Mouse (Mus musculus): ENCODE measurements at regions not wholly inside any gene's neighbourhood (a gene's known extent, or its start where the extent isn't known, plus 50 kb on each side); places are given as distances from the start of the nearest gene placed in this dataset.

- WGBS, result 57% methylated on average over 3 of the region's 3 CpGs
- Histone ChIP-seq H3K4me2 (ENCODE audit: low read depth, low read length) (no peak overlapping the region), H3K9me3 (ENCODE audit: control insufficient read depth, low read length) (no peaks in the 10 kb centered on the region), H3K36me3 (ENCODE audit: control insufficient read depth, insufficient read depth, low read length) (no peaks in the 10 kb centered on the region), H3K27me3 (ENCODE audit: control insufficient read depth, insufficient read depth, low read length) (no peaks in the 10 kb centered on the region), H3K4me3 (ENCODE audit: low read depth, low read length) (no peak overlapping the region), H3K9ac (replicated peaks; ENCODE audit: low read depth, low read length) (no peak overlapping the region), H3K27ac (ENCODE audit: low read depth, low read length) (no peak overlapping the region), H3K4me1 (ENCODE audit: control insufficient read depth, insufficient read depth, low read length) (no peaks in the 10 kb centered on the region)
- no peak for ATAC-seq (ENCODE audit: low read depth)
Measured at GRCm38 (mm10) chr1:190067181-190067580, 103.3 kb downstream of the Prox1 start.

- no peak overlapping the region for H3K9ac ChIP-seq (replicated peaks; ENCODE audit: low read depth, low read length)
- no peaks in the 10 kb centered on the region for H3K36me3 ChIP-seq (ENCODE audit: control insufficient read depth, insufficient read depth, low read length)
- no peak overlapping the region for H3K4me3 ChIP-seq (ENCODE audit: low read depth, low read length)
- no peak overlapping the region for H3K27ac ChIP-seq (ENCODE audit: low read depth, low read length)
- H3K27me3 ChIP-seq (ENCODE audit: control insufficient read depth, insufficient read depth, low read length), result no peaks in the 10 kb centered on the region
- no peaks in the 10 kb centered on the region for H3K4me1 ChIP-seq (ENCODE audit: control insufficient read depth, insufficient read depth, low read length)
- ATAC-seq (ENCODE audit: low read depth), result no peak
- H3K9me3 ChIP-seq (ENCODE audit: control insufficient read depth, low read length), result no peaks in the 10 kb centered on the region
- WGBS, result 43% methylated on average over 9 of the region's 9 CpGs
- no peak overlapping the region for H3K4me2 ChIP-seq (ENCODE audit: low read depth, low read length)
Measured at GRCm38 (mm10) chr1:190066426-190066825, 104.1 kb downstream of the Prox1 start.

GRCm38 (mm10) chr1:190061560-190062295 lies 108.8 kb downstream of the Prox1 start:
- H3K9me3 ChIP-seq (ENCODE audit: control insufficient read depth, low read length), result no peaks in the 10 kb centered on the region
- H3K4me3 ChIP-seq (ENCODE audit: low read depth, low read length), result no peak overlapping the region
- 53% methylated on average over 9 of the region's 9 CpGs for WGBS
- no peaks in the 10 kb centered on the region for H3K27me3 ChIP-seq (ENCODE audit: control insufficient read depth, insufficient read depth, low read length)
- H3K36me3 ChIP-seq (ENCODE audit: control insufficient read depth, insufficient read depth, low read length), result no peaks in the 10 kb centered on the region
- no peak overlapping the region for H3K9ac ChIP-seq (replicated peaks; ENCODE audit: low read depth, low read length)
- no peak overlapping the region for H3K27ac ChIP-seq (ENCODE audit: low read depth, low read length)
- no peaks in the 10 kb centered on the region for H3K4me1 ChIP-seq (ENCODE audit: control insufficient read depth, insufficient read depth, low read length)
- H3K4me2 ChIP-seq (ENCODE audit: low read depth, low read length), result no peak overlapping the region
- ATAC-seq (ENCODE audit: low read depth), result no peak

- Histone ChIP-seq H3K4me1 (ENCODE audit: control insufficient read depth, insufficient read depth, low read length) (no peaks in the 10 kb centered on the region), H3K27ac (ENCODE audit: low read depth, low read length) (no peak overlapping the region), H3K36me3 (ENCODE audit: control insufficient read depth, insufficient read depth, low read length) (no peaks in the 10 kb centered on the region), H3K4me2 (ENCODE audit: low read depth, low read length) (no peak overlapping the region), H3K9me3 (ENCODE audit: control insufficient read depth, low read length) (no peaks in the 10 kb centered on the region), H3K4me3 (ENCODE audit: low read depth, low read length) (no peak overlapping the region), H3K27me3 (ENCODE audit: control insufficient read depth, insufficient read depth, low read length) (no peaks in the 10 kb centered on the region), H3K9ac (replicated peaks; ENCODE audit: low read depth, low read length) (no peak overlapping the region)
- WGBS, result 78% methylated on average over 3 of the region's 3 CpGs
- ATAC-seq (ENCODE audit: low read depth), result no peak
Measured at GRCm38 (mm10) chr1:190059025-190059424, 111.5 kb downstream of the Prox1 start.

- Histone ChIP-seq H3K27ac (ENCODE audit: low read depth, low read length) (no peak overlapping the region), H3K4me2 (ENCODE audit: low read depth, low read length) (no peak overlapping the region), H3K9ac (replicated peaks; ENCODE audit: low read depth, low read length) (no peak overlapping the region), H3K36me3 (ENCODE audit: control insufficient read depth, insufficient read depth, low read length) (no peaks in the 10 kb centered on the region), H3K9me3 (ENCODE audit: control insufficient read depth, low read length) (no peaks in the 10 kb centered on the region), H3K4me3 (ENCODE audit: low read depth, low read length) (no peak overlapping the region), H3K27me3 (ENCODE audit: control insufficient read depth, insufficient read depth, low read length) (no peaks in the 10 kb centered on the region), H3K4me1 (ENCODE audit: control insufficient read depth, insufficient read depth, low read length) (no peaks in the 10 kb centered on the region)
- ATAC-seq (ENCODE audit: low read depth), result no peak
- 87% methylated on average over 2 of the region's 2 CpGs for WGBS
Measured at GRCm38 (mm10) chr1:190056931-190057330, 113.6 kb downstream of the Prox1 start.

- no peak overlapping the region for H3K4me3 ChIP-seq (ENCODE audit: low read depth, low read length)
- H3K9me3 ChIP-seq (ENCODE audit: control insufficient read depth, low read length), result no peaks in the 10 kb centered on the region
- H3K4me2 ChIP-seq (ENCODE audit: low read depth, low read length), result no peak overlapping the region
- no peaks in the 10 kb centered on the region for H3K36me3 ChIP-seq (ENCODE audit: control insufficient read depth, insufficient read depth, low read length)
- WGBS, result 95% methylated on average over 2 of the region's 2 CpGs
- no peak overlapping the region for H3K27ac ChIP-seq (ENCODE audit: low read depth, low read length)
- no peaks in the 10 kb centered on the region for H3K27me3 ChIP-seq (ENCODE audit: control insufficient read depth, insufficient read depth, low read length)
- H3K4me1 ChIP-seq (ENCODE audit: control insufficient read depth, insufficient read depth, low read length), result no peaks in the 10 kb centered on the region
- no peak overlapping the region for H3K9ac ChIP-seq (replicated peaks; ENCODE audit: low read depth, low read length)
- no peak for ATAC-seq (ENCODE audit: low read depth)
Measured at GRCm38 (mm10) chr1:190051903-190052302, 118.6 kb downstream of the Prox1 start.

GRCm38 (mm10) chr1:190048521-190049170 lies 121.9 kb downstream of the Prox1 start:
- H3K27ac ChIP-seq (ENCODE audit: low read depth, low read length), result no peak overlapping the region
- H3K27me3 ChIP-seq (ENCODE audit: control insufficient read depth, insufficient read depth, low read length), result no peaks in the 10 kb centered on the region
- H3K4me3 ChIP-seq (ENCODE audit: low read depth, low read length), result no peak overlapping the region
- H3K36me3 ChIP-seq (ENCODE audit: control insufficient read depth, insufficient read depth, low read length), result no peaks in the 10 kb centered on the region
- WGBS, result 72% methylated on average over 2 of the region's 2 CpGs
- H3K4me1 ChIP-seq (ENCODE audit: control insufficient read depth, insufficient read depth, low read length), result no peaks in the 10 kb centered on the region
- H3K9ac ChIP-seq (replicated peaks; ENCODE audit: low read depth, low read length), result no peak overlapping the region
- H3K4me2 ChIP-seq (ENCODE audit: low read depth, low read length), result no peak overlapping the region
- no peaks in the 10 kb centered on the region for H3K9me3 ChIP-seq (ENCODE audit: control insufficient read depth, low read length)
- ATAC-seq (ENCODE audit: low read depth), result no peak

GRCm38 (mm10) chr1:190047201-190047600 lies 123.3 kb downstream of the Prox1 start:
- H3K36me3 ChIP-seq (ENCODE audit: control insufficient read depth, insufficient read depth, low read length), result no peaks in the 10 kb centered on the region

GRCm38 (mm10) chr1:190045797-190046196 lies 123.6 kb upstream of the Smyd2 start:
- Histone ChIP-seq H3K4me2 (ENCODE audit: low read depth, low read length) (no peak overlapping the region), H3K9me3 (ENCODE audit: control insufficient read depth, low read length) (no peaks in the 10 kb centered on the region), H3K4me1 (ENCODE audit: control insufficient read depth, insufficient read depth, low read length) (no peaks in the 10 kb centered on the region), H3K27me3 (ENCODE audit: control insufficient read depth, insufficient read depth, low read length) (no peaks in the 10 kb centered on the region), H3K4me3 (ENCODE audit: low read depth, low read length) (no peak overlapping the region), H3K9ac (replicated peaks; ENCODE audit: low read depth, low read length) (no peak overlapping the region), H3K27ac (ENCODE audit: low read depth, low read length) (no peak overlapping the region), H3K36me3 (ENCODE audit: control insufficient read depth, insufficient read depth, low read length) (no peaks in the 10 kb centered on the region)
- WGBS, result 29% methylated on average over 1 of the region's 1 CpGs
- peak; percentile 65; the same call in 1 of the 2 replicates for ATAC-seq (ENCODE audit: low read depth)

More at GRCm38 (mm10) chr1:190047201-190047600, 123.3 kb downstream of the Prox1 start:
- WGBS, result 51% methylated on average over 6 of the region's 6 CpGs
- Histone ChIP-seq H3K4me1 (ENCODE audit: control insufficient read depth, insufficient read depth, low read length) (no peaks in the 10 kb centered on the region), H3K27ac (ENCODE audit: low read depth, low read length) (no peak overlapping the region), H3K4me3 (ENCODE audit: low read depth, low read length) (no peak overlapping the region), H3K27me3 (ENCODE audit: control insufficient read depth, insufficient read depth, low read length) (no peaks in the 10 kb centered on the region), H3K4me2 (ENCODE audit: low read depth, low read length) (no peak overlapping the region), H3K9ac (replicated peaks; ENCODE audit: low read depth, low read length) (no peak overlapping the region), H3K9me3 (ENCODE audit: control insufficient read depth, low read length) (no peaks in the 10 kb centered on the region)
- ATAC-seq (ENCODE audit: low read depth), result no peak
